Mouse (Mus musculus): ENCODE measurements around the gene Hs2st1. TPM values are rescaled to one million over a fixed set of nuclear protein-coding genes. Genes with fewer than 3 reads are reported as not detected.

Hs2st1 gene
- 14.4 TPM for total RNA-seq (2023)

GRCm38 (mm10) chr3:144570047-144570815 is at the start of gene Hs2st1, which contains the start of gene Selenof:
Hs2st1 (minus strand) TSS chr3:144570181.
Selenof (plus strand) TSS chr3:144570304.

Other genes with a start within 250 kb of the Hs2st1 start
- 132 TPM for gene Selenof, start 123 bp upstream of the Hs2st1 start, total RNA-seq (2023)
- gene Sh3glb1, start 150.2 kb upstream of the Hs2st1 start, total RNA-seq (2023): 101 TPM
- gene Clca3a1, start 190.8 kb upstream of the Hs2st1 start, total RNA-seq (2023): not detected
- not detected for gene Clca3a2, start 249.3 kb upstream of the Hs2st1 start, total RNA-seq (2023)